Mouse (Mus musculus) megakaryocyte, embryonic 14.5 days (primary cell): ENCODE measurements around the gene Snrpd2.

Experiments
- FLI1 ChIP-seq: IDR thresholded peaks from 2 replicates; pipeline ENCODE4 v1.6.1; 2012; ENCODE audit warnings: low read length, inconsistent platforms, mixed read lengths
- GATA1 ChIP-seq: IDR thresholded peaks from 3 replicates; pipeline ENCODE4 v1.6.1; 2012; ENCODE audit warnings: mixed read lengths, low read length, inconsistent platforms, borderline replicate concordance

DNA sequence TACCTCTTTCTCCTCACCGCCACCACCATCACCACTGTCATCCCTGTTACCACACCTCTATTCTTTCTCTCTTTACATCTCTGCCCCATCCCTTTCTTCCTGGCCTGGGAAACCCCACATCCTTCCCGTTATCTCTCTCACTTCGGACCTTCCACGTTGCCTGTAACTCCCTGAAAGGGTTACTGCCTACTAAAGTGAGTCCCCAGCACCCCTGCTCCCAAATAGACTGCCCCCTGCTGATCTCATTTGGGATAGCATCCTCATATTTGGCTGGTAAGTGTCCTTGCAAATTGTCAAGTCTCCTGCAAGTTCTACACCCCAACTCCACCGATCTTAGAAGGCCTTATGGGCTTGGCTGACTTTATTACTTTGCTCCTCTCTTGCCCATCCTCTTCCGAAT is 47.2 kb downstream of the Snrpd2 start:
- TF ChIP-seq GATA1 (no peak), FLI1 (no peak)
